Mouse (Mus musculus): Measurements from ENCODE around the gene Sorcs3. TPM values are rescaled to one million over a fixed set of nuclear protein-coding genes. Genes with fewer than 3 reads are reported as not detected.

Gene Sorcs3
- polyA plus RNA-seq, 1 experiment from 2014 or later: 0.21 TPM

DNA sequence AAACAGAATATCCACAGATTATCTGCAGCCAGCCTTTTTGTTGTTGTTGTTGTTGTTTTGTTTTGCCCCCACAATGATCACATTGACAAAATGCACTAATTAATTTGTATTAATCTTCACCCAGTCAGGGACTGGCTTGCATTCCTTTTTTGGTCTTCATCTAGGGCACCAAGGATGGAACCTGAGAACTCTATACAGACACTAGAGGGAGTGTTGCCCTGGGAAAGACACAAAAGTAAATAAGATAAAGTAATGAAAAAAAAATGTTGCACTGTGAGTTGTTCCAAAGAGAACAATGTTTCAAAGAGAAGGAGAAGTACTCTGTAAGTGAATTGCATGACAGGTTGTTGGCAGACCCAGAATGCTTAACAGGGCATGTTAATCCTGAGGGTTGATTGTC, 9.6 kb downstream of the Sorcs3 start:
- no peak overlapping the region for H3K27ac ChIP-seq
- H3K4me2 ChIP-seq: no peak overlapping the region
- H3K4me1 ChIP-seq (replicated peaks): no peaks in the 10 kb centered on the region
- no peak for ATAC-seq (replicated peaks; ENCODE audit: insufficient number of reproducible peaks, insufficient read depth, low FRiP score, low read depth)
- no peaks in the 10 kb centered on the region for H3K36me3 ChIP-seq
- H3K9me3 ChIP-seq (replicated peaks): no peaks in the 10 kb centered on the region
- no peak overlapping the region for H3K9ac ChIP-seq
- no peaks in the 10 kb centered on the region for H3K27me3 ChIP-seq
- no peak overlapping the region for H3K4me3 ChIP-seq

DNA sequence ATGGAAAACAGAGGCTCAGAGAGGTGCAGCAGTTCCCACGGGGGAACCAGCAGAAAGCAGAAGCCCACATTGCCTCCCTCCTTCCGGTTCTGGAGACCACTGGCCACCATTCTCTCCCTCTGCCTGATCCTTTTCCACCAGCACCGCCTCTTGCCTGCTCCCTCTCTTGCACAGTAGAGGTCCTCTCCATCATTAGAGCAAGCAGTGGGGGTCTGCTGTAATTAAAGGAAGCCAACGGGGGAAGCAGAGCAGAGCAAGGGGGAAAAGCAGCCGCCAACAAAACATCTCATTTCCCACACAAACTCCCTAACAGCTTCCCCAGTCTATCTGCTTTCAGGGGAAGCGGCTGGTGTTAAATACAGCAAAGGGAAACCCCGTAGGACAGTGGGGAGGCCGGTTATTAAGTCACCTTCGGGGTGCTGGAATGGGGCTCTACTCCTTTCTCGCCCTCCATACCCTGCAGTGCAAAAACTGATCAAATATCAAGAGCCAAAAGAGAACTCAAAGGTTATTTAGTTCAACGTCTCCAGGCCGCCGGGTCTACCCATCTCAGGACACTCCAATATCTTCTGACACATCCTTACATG, 32.1 kb downstream of the Sorcs3 start:
- Histone ChIP-seq H3K4me3 (no peak overlapping the region), H3K4me2 (no peak overlapping the region), H3K36me3 (no peaks in the 10 kb centered on the region), H3K27ac (no peak overlapping the region), H3K9me3 (replicated peaks) (no peaks in the 10 kb centered on the region), H3K27me3 (no peaks in the 10 kb centered on the region), H3K9ac (no peak overlapping the region), H3K4me1 (replicated peaks) (no peaks in the 10 kb centered on the region)
- no peak for ATAC-seq (replicated peaks; ENCODE audit: insufficient number of reproducible peaks, insufficient read depth, low FRiP score, low read depth)
- WGBS: 53% methylated on average over 13 of the region's 13 CpGs

DNA sequence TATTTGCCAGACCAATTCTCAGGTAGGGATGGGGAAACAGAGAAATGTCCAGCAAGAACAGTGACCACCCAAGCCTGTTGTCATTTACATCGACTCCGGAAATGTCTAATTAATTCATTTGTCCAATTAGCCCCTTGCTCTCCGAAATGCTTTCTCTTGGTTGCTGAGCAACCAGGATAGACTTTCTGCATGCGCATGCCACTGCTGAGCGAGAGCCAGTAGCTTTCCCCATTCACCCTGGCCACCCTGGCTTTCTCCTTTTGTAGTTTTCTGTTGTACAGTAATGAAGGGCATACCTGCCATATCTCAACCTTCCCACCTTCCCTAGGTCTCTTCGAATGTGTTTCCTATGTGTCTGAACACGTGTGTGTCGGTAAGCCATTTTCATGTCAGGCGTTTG, 32.6 kb downstream of the Sorcs3 start:
- Histone ChIP-seq H3K36me3 (no peaks in the 10 kb centered on the region), H3K4me3 (no peak overlapping the region), H3K9me3 (replicated peaks) (no peaks in the 10 kb centered on the region), H3K27me3 (no peaks in the 10 kb centered on the region), H3K27ac (no peak overlapping the region), H3K4me1 (replicated peaks) (no peaks in the 10 kb centered on the region), H3K4me2 (no peak overlapping the region), H3K9ac (no peak overlapping the region)
- ATAC-seq (replicated peaks; ENCODE audit: insufficient number of reproducible peaks, insufficient read depth, low FRiP score, low read depth): no peak
- 80% methylated on average over 9 of the region's 9 CpGs for WGBS

DNA sequence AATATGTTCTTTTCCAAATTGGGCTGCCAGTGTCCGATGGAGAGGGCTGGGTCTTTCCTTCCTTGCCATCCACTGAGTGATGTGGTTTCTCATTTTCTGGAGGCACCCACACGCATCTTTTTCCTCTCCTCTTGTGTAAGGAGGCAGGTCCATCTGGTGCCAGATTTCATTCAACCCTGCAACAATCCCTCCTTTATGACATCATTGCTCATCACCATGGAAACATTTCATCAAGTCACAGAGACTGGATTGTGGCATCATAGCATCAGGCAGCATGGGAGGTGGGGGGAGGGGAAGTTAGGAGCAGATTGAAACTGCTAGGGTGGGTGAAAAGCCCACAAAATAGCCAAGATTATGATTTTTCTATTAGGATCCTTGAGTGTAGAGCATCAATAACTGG, 35.1 kb downstream of the Sorcs3 start:
- 66% methylated on average over 2 of the region's 2 CpGs for WGBS
- no peaks in the 10 kb centered on the region for H3K9me3 ChIP-seq (replicated peaks)
- no peak overlapping the region for H3K4me2 ChIP-seq
- ATAC-seq (replicated peaks; ENCODE audit: insufficient number of reproducible peaks, insufficient read depth, low FRiP score, low read depth): no peak
- no peaks in the 10 kb centered on the region for H3K27me3 ChIP-seq
- H3K27ac ChIP-seq: no peak overlapping the region
- H3K36me3 ChIP-seq: no peaks in the 10 kb centered on the region
- H3K9ac ChIP-seq: no peak overlapping the region
- no peaks in the 10 kb centered on the region for H3K4me1 ChIP-seq (replicated peaks)
- H3K4me3 ChIP-seq: no peak overlapping the region

DNA sequence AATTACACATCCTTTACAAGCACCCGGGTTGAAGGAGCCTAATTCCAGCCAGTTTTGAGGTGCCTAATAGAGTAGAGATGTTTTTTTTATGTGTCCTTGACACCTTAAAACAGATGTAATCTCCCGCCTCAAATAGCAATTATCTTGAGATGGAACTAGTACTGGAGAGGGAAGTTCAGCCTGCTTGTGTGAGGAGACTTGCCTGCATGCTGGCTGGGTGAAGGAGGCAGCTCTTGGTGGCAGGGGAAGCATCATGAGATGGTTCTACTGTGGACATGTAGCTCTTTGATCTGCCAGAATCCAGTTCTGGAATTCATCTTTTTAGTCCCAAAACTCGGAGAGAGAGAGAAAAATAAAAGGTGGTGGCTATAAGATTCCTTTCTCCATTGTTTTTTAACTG, 38.2 kb downstream of the Sorcs3 start:
- Histone ChIP-seq H3K27ac (no peak overlapping the region), H3K27me3 (no peaks in the 10 kb centered on the region), H3K9ac (no peak overlapping the region), H3K4me2 (no peak overlapping the region), H3K4me3 (no peak overlapping the region), H3K4me1 (replicated peaks) (no peaks in the 10 kb centered on the region), H3K9me3 (replicated peaks) (no peaks in the 10 kb centered on the region), H3K36me3 (no peaks in the 10 kb centered on the region)
- WGBS: 72% methylated on average over 3 of the region's 3 CpGs
- no peak for ATAC-seq (replicated peaks; ENCODE audit: insufficient number of reproducible peaks, insufficient read depth, low FRiP score, low read depth)

DNA sequence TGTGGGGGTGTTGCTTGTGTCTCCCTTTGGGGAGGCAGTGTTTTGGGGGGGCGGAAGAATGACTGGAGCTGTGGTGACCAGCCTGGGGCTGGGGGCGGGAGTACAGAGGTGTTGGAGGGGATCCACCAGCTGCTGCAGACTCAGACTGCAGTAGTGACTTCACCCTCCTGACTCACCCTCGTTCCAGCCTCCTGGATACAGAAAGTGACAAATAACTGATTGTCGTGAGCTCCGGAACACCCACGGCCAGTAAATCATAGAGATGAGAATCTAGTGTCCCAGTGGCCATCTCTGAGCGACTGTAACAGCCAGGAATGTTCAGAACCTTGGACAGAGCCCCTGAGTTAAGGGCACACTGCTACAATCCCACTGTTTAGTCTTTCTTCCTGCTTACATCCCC, 53.4 kb downstream of the Sorcs3 start:
- Histone ChIP-seq H3K27ac (no peak overlapping the region), H3K9ac (no peak overlapping the region), H3K27me3 (no peaks in the 10 kb centered on the region), H3K9me3 (replicated peaks) (no peaks in the 10 kb centered on the region), H3K36me3 (no peaks in the 10 kb centered on the region), H3K4me3 (no peak overlapping the region), H3K4me2 (no peak overlapping the region), H3K4me1 (replicated peaks) (no peaks in the 10 kb centered on the region)
- ATAC-seq (replicated peaks; ENCODE audit: insufficient number of reproducible peaks, insufficient read depth, low FRiP score, low read depth): no peak
- 56% methylated on average over 7 of the region's 7 CpGs for WGBS

DNA sequence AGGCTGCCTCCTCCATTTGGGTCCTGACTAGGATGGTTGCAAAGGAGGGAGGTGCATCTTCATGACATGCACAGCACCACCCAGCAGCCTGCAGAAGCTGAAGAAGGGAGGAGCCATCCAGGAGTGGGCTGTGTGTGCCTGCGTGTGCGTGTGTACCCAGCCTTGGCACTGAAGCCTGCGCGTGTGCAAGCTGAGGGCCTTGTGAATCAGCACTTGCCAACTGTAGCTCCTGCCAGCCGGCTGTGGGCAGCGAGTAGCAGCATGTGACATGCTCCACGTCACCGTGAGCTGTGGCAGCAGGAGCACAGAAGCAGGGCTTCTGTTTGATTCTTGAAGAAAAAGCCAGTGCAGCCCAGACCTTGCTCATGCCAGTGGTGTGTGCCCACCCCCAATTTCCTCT, 54.8 kb downstream of the Sorcs3 start:
- 79% methylated on average over 8 of the region's 8 CpGs for WGBS
- no peak overlapping the region for H3K4me2 ChIP-seq
- H3K27ac ChIP-seq: no peak overlapping the region
- no peak overlapping the region for H3K9ac ChIP-seq
- H3K4me1 ChIP-seq (replicated peaks): no peaks in the 10 kb centered on the region
- ATAC-seq (replicated peaks; ENCODE audit: insufficient number of reproducible peaks, insufficient read depth, low FRiP score, low read depth): no peak
- no peaks in the 10 kb centered on the region for H3K27me3 ChIP-seq
- H3K9me3 ChIP-seq (replicated peaks): no peaks in the 10 kb centered on the region
- no peaks in the 10 kb centered on the region for H3K36me3 ChIP-seq
- no peak overlapping the region for H3K4me3 ChIP-seq

DNA sequence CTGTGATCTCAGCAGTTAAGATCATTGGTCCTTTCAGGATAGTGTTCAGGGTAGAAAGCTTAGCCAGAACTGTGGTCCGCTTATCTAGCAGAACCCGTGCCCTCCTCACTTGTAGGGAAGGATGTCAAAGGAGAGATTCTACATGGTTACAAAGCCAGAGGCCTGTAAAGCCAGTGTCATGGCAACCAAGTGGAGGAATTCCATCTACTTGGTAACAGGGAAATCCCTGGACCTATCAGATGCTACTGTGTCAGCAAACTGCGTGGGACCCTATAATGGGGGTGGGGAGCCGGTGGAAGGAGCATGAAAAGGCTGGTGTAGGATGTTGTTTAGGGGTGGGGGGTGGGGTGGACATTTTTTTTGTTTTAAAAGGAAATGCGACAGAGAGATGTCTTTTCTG, 57.9 kb downstream of the Sorcs3 start:
- ATAC-seq (replicated peaks; ENCODE audit: insufficient number of reproducible peaks, insufficient read depth, low FRiP score, low read depth): no peak
- 70% methylated on average over 5 of the region's 5 CpGs for WGBS
- H3K9ac ChIP-seq: no peak overlapping the region
- no peaks in the 10 kb centered on the region for H3K4me1 ChIP-seq (replicated peaks)
- H3K36me3 ChIP-seq: no peaks in the 10 kb centered on the region
- H3K9me3 ChIP-seq (replicated peaks): no peaks in the 10 kb centered on the region
- H3K27ac ChIP-seq: no peak overlapping the region
- no peaks in the 10 kb centered on the region for H3K27me3 ChIP-seq
- H3K4me3 ChIP-seq: no peak overlapping the region
- no peak overlapping the region for H3K4me2 ChIP-seq

DNA sequence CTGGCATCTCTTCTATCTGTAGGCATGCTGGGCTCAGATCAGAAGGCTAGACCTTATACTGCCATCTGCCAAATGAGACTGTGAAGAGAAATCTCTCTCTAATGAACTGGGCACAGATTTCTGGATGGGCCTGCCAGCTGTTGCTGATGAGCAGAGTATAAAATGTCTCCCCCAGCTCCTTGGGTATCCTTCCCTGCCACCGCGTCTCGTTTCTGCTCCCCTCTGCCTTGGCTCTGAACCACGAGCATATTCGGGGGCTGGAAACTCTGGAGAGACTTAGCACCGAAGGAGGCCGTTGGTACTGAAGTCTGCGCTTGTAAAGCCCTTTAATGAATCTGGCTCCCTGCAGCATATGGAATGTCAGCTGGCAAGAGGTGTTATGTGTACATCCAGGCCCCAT, 74.4 kb downstream of the Sorcs3 start:
- Histone ChIP-seq H3K36me3 (no peaks in the 10 kb centered on the region), H3K27ac (no peak overlapping the region), H3K4me1 (replicated peaks) (0 out of 2 replicates have a peak, but pooled peaks cover 8% of the 10 kb centered on the region), H3K4me2 (no peak overlapping the region), H3K4me3 (no peak overlapping the region), H3K27me3 (no peaks in the 10 kb centered on the region), H3K9me3 (replicated peaks) (no peaks in the 10 kb centered on the region), H3K9ac (no peak overlapping the region)
- 73% methylated on average over 8 of the region's 8 CpGs for WGBS
- no peak for ATAC-seq (replicated peaks; ENCODE audit: insufficient number of reproducible peaks, insufficient read depth, low FRiP score, low read depth)

DNA sequence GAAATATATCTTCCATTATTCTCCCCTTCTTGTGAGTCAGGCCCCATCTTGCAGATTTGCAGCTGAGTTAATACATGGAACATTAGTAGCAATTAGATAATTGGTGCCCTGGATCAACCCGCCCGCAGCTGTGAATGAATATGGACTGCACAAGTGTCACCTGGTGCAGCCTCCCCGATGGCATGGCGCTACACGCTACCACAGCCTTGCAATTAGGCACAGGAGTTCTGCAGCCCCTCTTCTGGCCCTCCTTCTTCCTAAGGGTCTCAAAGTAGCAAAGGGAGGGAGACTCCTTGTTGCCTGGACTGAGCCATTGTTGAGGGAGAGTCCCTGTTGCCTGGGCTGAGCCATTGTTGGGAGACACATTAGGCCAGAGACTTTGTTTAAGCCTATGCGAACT, 76.4 kb downstream of the Sorcs3 start:
- Histone ChIP-seq H3K4me2 (no peak overlapping the region), H3K9me3 (replicated peaks) (no peaks in the 10 kb centered on the region), H3K36me3 (no peaks in the 10 kb centered on the region), H3K9ac (no peak overlapping the region), H3K27me3 (no peaks in the 10 kb centered on the region), H3K4me1 (replicated peaks) (0 out of 2 replicates have a peak, but pooled peaks cover 8% of the 10 kb centered on the region), H3K27ac (no peak overlapping the region), H3K4me3 (no peak overlapping the region)
- no peak for ATAC-seq (replicated peaks; ENCODE audit: insufficient number of reproducible peaks, insufficient read depth, low FRiP score, low read depth)
- 86% methylated on average over 6 of the region's 6 CpGs for WGBS

DNA sequence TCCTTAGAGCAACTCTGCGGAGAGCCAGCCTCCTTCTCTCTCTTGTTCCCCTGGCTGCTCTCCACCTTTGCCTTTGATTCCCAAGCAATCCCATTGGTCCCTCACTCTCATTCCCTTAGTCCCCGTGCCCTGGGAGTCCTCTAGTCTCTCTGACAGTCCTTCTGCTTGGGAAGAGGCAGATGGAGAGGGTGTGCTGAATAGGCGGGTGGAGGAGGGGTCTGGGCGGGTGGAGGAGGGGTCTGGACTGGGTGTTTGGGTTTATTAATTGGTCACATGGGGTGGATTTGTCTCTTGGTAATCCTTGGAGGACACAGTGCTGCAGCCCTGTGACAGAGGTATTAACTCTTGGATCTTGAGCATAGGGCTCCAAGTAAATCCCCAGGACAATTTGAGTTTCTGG, 77.4 kb downstream of the Sorcs3 start:
- no peak for ATAC-seq (replicated peaks; ENCODE audit: insufficient number of reproducible peaks, insufficient read depth, low FRiP score, low read depth)
- no peak overlapping the region for H3K27ac ChIP-seq
- H3K9ac ChIP-seq: no peak overlapping the region
- no peak overlapping the region for H3K4me3 ChIP-seq
- no peaks in the 10 kb centered on the region for H3K9me3 ChIP-seq (replicated peaks)
- H3K4me1 ChIP-seq (replicated peaks): 0 out of 2 replicates have a peak, but pooled peaks cover 8% of the 10 kb centered on the region
- H3K27me3 ChIP-seq: no peaks in the 10 kb centered on the region
- WGBS: 53% methylated on average over 4 of the region's 4 CpGs
- H3K36me3 ChIP-seq: no peaks in the 10 kb centered on the region
- no peak overlapping the region for H3K4me2 ChIP-seq

DNA sequence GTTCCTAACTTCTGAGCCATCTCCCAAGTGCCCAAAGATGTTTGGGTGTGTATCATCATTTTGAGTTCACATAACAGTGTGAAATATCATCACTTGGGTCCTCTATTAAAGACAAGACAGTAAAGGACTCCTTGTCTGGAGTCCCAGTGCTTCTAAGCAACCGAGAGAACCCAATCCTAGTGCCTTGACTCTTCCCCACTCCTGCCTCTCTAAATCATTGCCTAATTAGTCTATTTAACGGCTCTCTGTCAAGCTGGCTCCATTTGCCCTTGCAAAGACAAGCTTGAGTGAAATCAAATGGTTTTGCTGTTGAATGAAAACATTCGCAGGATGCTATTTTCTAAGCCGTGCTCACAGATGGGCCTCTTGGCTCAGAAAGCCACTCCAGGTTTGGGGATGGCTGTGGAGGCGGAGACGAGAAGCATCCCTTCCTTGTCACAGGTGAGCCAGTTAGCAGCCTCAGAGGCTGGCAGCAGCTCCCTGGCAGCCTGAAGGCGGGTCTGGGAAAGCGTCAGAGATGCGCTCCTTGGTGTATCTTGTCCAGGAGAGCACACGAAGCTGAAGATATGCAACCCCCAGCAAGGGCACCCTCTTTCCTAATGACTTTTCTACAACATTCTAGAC, 79.9 kb downstream of the Sorcs3 start:
- H3K4me3 ChIP-seq: no peak overlapping the region
- H3K9ac ChIP-seq: no peak overlapping the region
- no peaks in the 10 kb centered on the region for H3K9me3 ChIP-seq (replicated peaks)
- no peaks in the 10 kb centered on the region for H3K36me3 ChIP-seq
- H3K4me1 ChIP-seq (replicated peaks): 0 out of 2 replicates have a peak, but pooled peaks cover 8% of the 10 kb centered on the region
- no peaks in the 10 kb centered on the region for H3K27me3 ChIP-seq
- no peak overlapping the region for H3K4me2 ChIP-seq
- no peak overlapping the region for H3K27ac ChIP-seq
- ATAC-seq (replicated peaks; ENCODE audit: insufficient number of reproducible peaks, insufficient read depth, low FRiP score, low read depth): no peak
- WGBS: 75% methylated on average over 10 of the region's 10 CpGs

All from heart, embryonic 15.5 days (tissue).